Mouse (Mus musculus): ENCODE measurements around the gene Krit1. TPM values are rescaled to one million over a fixed set of nuclear protein-coding genes. Genes with fewer than 3 reads are reported as not detected.

Krit1 gene
- 30.8 and 33.7 TPM in 2 replicates for polyA plus RNA-seq (2015; fragmentation: Nextera tagmentation; extraction: Ambion mirVana)

DNA sequence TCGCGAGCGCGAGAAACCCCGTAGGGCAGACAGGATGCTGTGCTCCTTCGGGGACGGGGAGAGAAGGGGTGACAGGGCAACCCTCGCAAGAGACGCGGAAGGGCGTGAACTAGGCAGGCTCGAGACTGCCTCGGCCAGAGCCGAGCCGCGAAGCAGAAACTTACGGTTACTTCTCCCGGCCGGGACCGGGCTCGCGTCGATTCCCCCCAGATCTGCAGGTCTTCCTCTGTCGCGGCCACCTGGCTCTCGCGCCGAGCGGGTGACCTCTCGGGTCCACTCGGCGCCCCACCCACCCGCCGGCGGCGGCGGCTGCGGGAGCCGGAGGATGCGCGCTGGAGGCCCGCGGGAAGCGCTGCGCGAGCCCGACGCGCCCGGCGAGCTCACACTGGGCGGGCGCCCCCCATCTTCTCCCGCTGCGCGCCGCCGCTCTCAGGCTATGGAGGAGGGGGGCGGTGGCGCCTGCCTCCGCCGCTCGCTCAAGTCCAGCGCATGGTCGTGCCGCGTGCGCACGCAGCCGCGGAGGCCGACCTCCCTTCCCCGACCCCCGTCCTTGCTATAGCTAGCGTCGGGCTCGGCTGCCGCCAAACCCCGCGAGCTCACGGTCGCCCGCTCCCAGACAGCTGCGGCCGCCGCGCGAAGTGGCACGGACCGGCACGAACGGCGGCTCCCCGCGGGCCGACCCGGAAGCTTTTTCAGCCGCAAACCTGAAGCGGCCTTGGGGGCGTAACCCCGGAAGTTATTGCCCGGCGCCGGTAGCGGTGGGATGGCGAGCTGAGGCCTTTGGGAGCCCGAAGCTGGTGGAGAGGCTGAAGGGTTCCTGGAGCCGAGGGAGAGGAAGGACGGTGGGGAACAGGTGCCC is at the start of gene Krit1, which contains the start of gene Ankib1:
Krit1 (plus strand) TSS at position 752 of the 859 bp plus-strand sequence.
Ankib1 (minus strand) TSS at position 493 of the 859 bp plus-strand sequence.
- Histone ChIP-seq H3K4me3 (ENCODE audit: low read depth, low read length) (peak within 1 kb of the TSS; percentile 93), H3K36me3 (ENCODE audit: insufficient read depth, low read length) (no peaks in the 10 kb centered on the region), H3K4me1 (ENCODE audit: insufficient read depth, low read depth, low read length) (no peaks in the 10 kb centered on the region), H3K9ac (replicated peaks; ENCODE audit: low read depth) (peak within 1 kb of the TSS; percentile 68), H3K9me3 (ENCODE audit: low read length) (no peaks in the 10 kb centered on the region), H3K4me2 (replicated peaks; ENCODE audit: low read depth, low read length) (peak within 1 kb of the TSS; percentile 86), H3K27me3 (replicated peaks; ENCODE audit: insufficient read depth, low read length) (no peaks in the 10 kb centered on the region), H3K27ac (ENCODE audit: low read length) (peak within 1 kb of the TSS; percentile 90)
- DNase-seq (ENCODE audit: low spot score) (peak; percentile 92), ATAC-seq (peak; percentile 94)
- TF ChIP-seq CTCF (IDR thresholded peaks at IDR 0.05) = 0 out of 2 replicates have a peak, but pooled peaks have one; percentile 12
- TF ChIP-seq EP300 (IDR thresholded peaks at IDR 0.05) = no peak
- under 1% methylated on average over 74 of the region's 109 CpGs for WGBS

DNA sequence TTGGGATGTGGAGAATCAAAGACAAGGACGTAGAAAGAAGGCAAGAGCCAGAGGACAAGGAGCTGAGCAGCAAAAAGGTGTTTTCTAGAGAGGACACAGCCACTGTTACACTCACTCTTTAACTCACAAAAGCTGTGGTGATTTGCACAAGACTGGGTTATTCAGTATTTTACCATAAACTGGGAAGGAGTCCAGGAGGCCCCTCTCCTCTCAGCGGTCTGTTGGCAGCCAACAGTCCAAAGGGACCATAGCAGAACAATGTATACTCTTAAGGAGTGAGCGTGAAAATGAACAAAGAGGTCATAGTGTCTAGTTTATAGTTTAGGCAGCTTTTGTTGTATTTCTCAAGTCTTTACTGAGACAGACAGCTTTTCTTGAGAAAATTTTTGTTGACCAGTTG is 31.5 kb upstream of the Krit1 start:
- 0 out of 2 replicates have a peak overlapping the region, but pooled peaks have one; percentile 15 for H3K27ac ChIP-seq (ENCODE audit: low read length)
- no peaks in the 10 kb centered on the region for H3K27me3 ChIP-seq (replicated peaks; ENCODE audit: insufficient read depth, low read length)
- H3K4me1 ChIP-seq (ENCODE audit: insufficient read depth, low read depth, low read length) = no peaks in the 10 kb centered on the region
- ATAC-seq (no peak), DNase-seq (ENCODE audit: low spot score) (no peak)
- 0 out of 2 replicates have a peak overlapping the region, but pooled peaks have one; percentile 8 for H3K4me3 ChIP-seq (ENCODE audit: low read depth, low read length)
- H3K36me3 ChIP-seq (ENCODE audit: insufficient read depth, low read length) = no peaks in the 10 kb centered on the region
- TF ChIP-seq CTCF (IDR thresholded peaks at IDR 0.05) = no peak
- TF ChIP-seq EP300 (IDR thresholded peaks at IDR 0.05) = no peak
- H3K4me2 ChIP-seq (replicated peaks; ENCODE audit: low read depth, low read length) = 0 out of 2 replicates have a peak overlapping the region, but pooled peaks have one; percentile 25
- H3K9me3 ChIP-seq (ENCODE audit: low read length) = no peaks in the 10 kb centered on the region
- WGBS = 73% methylated on average over 3 of the region's 3 CpGs
- H3K9ac ChIP-seq (replicated peaks; ENCODE audit: low read depth) = no peak overlapping the region

DNA sequence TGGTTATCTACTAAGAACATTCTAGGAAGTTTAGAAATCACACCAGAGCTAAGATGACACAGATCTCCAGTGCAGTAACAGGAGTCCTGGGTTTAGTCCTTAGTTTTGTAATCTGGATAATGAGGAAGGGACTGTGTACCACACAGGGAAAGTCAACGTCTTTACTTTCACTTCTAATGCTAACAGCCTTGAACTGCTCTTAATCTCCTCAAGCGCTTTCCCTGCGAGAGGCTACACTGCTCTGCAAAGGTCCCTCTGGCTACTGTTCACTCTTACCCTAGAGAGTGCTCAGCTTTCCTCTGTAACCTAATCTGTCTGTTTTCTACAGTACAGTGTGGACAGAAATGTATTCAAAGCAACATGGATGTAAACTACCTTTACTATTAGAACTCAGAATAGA is 31.0 kb upstream of the Krit1 start:
- WGBS = 51% methylated on average over 3 of the region's 3 CpGs
- ATAC-seq = peak; percentile 62

DNA sequence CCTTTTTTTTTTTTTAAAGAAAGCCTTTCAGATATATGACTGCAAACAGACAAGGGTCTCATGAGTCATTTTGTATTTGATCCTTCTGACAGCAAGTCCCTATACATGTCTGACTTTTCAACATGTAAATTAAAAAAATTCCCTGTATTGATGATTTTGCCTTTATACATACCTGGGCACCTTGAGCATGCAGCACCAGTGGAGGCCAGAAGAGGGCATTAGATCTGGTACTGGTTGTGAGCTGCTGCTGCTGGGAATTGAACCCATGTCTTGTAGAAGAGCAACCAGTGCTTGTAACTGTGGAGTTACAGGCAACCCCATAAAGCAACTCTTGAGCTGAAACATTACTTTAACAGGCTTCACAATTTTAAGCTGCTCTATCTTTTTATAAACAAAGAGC is 20.3 kb upstream of the Krit1 start:
- DNase-seq (ENCODE audit: low spot score) (no peak), ATAC-seq (no peak)
- Histone ChIP-seq H3K4me3 (ENCODE audit: low read depth, low read length) (no peak overlapping the region), H3K9me3 (ENCODE audit: low read length) (no peaks in the 10 kb centered on the region), H3K4me1 (ENCODE audit: insufficient read depth, low read depth, low read length) (no peaks in the 10 kb centered on the region), H3K4me2 (replicated peaks; ENCODE audit: low read depth, low read length) (no peak overlapping the region), H3K9ac (replicated peaks; ENCODE audit: low read depth) (no peak overlapping the region), H3K27ac (ENCODE audit: low read length) (no peak overlapping the region), H3K27me3 (replicated peaks; ENCODE audit: insufficient read depth, low read length) (no peaks in the 10 kb centered on the region), H3K36me3 (ENCODE audit: insufficient read depth, low read length) (no peaks in the 10 kb centered on the region)
- TF ChIP-seq EP300 (IDR thresholded peaks at IDR 0.05) (no peak), CTCF (IDR thresholded peaks at IDR 0.05) (peak; percentile 45)

More for the DNA sequence above, 31.0 kb upstream of the Krit1 start:
- DNase-seq (ENCODE audit: low spot score) = peak; percentile 55
- Histone ChIP-seq H3K4me1 (ENCODE audit: insufficient read depth, low read depth, low read length) (no peaks in the 10 kb centered on the region), H3K4me3 (ENCODE audit: low read depth, low read length) (0 out of 2 replicates have a peak overlapping the region, but pooled peaks have one; percentile 8), H3K9me3 (ENCODE audit: low read length) (no peaks in the 10 kb centered on the region), H3K27ac (ENCODE audit: low read length) (0 out of 2 replicates have a peak overlapping the region, but pooled peaks have one; percentile 15), H3K36me3 (ENCODE audit: insufficient read depth, low read length) (no peaks in the 10 kb centered on the region), H3K9ac (replicated peaks; ENCODE audit: low read depth) (no peak overlapping the region), H3K4me2 (replicated peaks; ENCODE audit: low read depth, low read length) (0 out of 2 replicates have a peak overlapping the region, but pooled peaks have one; percentile 25), H3K27me3 (replicated peaks; ENCODE audit: insufficient read depth, low read length) (no peaks in the 10 kb centered on the region)
- TF ChIP-seq CTCF (IDR thresholded peaks at IDR 0.05) = no peak
- TF ChIP-seq EP300 (IDR thresholded peaks at IDR 0.05) = no peak

DNA sequence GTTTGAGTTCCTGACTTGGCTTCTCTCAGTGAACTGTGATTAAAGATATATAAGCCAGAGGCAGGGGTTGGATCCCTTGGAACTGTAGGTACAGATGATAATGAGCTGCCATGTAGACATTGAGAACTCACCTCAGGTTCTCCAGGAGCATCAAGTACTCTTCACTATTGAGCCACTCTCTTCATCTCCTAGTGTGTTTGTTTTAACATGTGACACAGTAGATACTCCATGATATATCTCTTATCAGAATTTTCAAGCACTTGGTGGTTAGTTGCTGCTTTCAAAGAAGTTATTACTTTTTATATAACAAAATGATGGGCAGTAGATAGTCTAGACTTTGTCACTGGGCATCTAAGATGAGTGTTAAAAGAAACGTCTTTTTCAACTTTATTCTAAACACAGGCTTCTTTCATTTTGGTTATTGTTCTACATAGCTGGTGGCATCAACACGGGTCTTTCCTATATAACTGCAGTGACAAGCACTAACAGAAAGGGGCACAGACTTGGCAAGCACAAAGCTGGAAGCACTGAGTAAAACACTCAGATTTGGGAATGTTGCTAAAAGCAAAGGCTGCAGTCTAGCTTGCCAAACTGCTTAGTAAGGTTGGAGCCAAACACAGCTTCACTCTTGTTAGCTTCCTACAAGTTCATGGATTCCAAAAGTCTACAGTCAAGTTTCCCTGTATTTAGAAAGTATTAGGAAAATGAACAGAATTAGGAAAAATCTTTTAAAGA is 18.9 kb upstream of the Krit1 start:
- Histone ChIP-seq H3K9ac (replicated peaks; ENCODE audit: low read depth) (no peak overlapping the region), H3K27ac (ENCODE audit: low read length) (no peak overlapping the region), H3K9me3 (ENCODE audit: low read length) (no peaks in the 10 kb centered on the region), H3K4me3 (ENCODE audit: low read depth, low read length) (no peak overlapping the region), H3K4me2 (replicated peaks; ENCODE audit: low read depth, low read length) (no peak overlapping the region), H3K4me1 (ENCODE audit: insufficient read depth, low read depth, low read length) (no peaks in the 10 kb centered on the region), H3K27me3 (replicated peaks; ENCODE audit: insufficient read depth, low read length) (no peaks in the 10 kb centered on the region), H3K36me3 (ENCODE audit: insufficient read depth, low read length) (no peaks in the 10 kb centered on the region)
- 66% methylated on average over 2 of the region's 2 CpGs for WGBS
- no peak for ATAC-seq
- no peak for DNase-seq (ENCODE audit: low spot score)
- TF ChIP-seq EP300 (IDR thresholded peaks at IDR 0.05) (no peak), CTCF (IDR thresholded peaks at IDR 0.05) (no peak)
